Mouse (Mus musculus) CD8-positive naive resting alpha-beta T cell, adult 2 months (primary cell): Measurements from ENCODE around the gene Acvr2b.

Experiments
- DNase-seq, 2 experiments: peaks; one replicate each; pipeline ENCODE4 v3.0.0; 2022; ENCODE audit warnings: low read depth in 2 of 2, low spot score in 2 of 2

Acvr2b gene

GRCm38 (mm10) chr9:119407884-119408283, 6.0 kb downstream of the Acvr2b start:
- DNase-seq = no peak

- DNase-seq = no peak
Observed at GRCm38 (mm10) chr9:119408898-119409664, 7.2 kb downstream of the Acvr2b start.

GRCm38 (mm10) chr9:119409864-119410263, 7.9 kb downstream of the Acvr2b start:
- no peak for DNase-seq

GRCm38 (mm10) chr9:119418025-119418424, 16.1 kb downstream of the Acvr2b start:
- no peak for DNase-seq

GRCm38 (mm10) chr9:119419852-119420438, 18.0 kb downstream of the Acvr2b start:
- no peak for DNase-seq

- no peak for DNase-seq
Observed at GRCm38 (mm10) chr9:119425217-119425975, 23.5 kb downstream of the Acvr2b start.

- DNase-seq = no peak
Observed at GRCm38 (mm10) chr9:119425976-119426415, 24.1 kb downstream of the Acvr2b start.

- no peak for DNase-seq
Observed at GRCm38 (mm10) chr9:119426483-119426882, 24.6 kb downstream of the Acvr2b start.

- peak in 1 of 2 experiments; percentile 19 for DNase-seq
Observed at GRCm38 (mm10) chr9:119430311-119430710, 28.4 kb downstream of the Acvr2b start.

- no peak for DNase-seq
Observed at GRCm38 (mm10) chr9:119435855-119436254, 33.9 kb downstream of the Acvr2b start.

GRCm38 (mm10) chr9:119438065-119438464, 36.1 kb downstream of the Acvr2b start:
- no peak for DNase-seq

GRCm38 (mm10) chr9:119438498-119439000, 36.6 kb downstream of the Acvr2b start:
- DNase-seq = no peak

GRCm38 (mm10) chr9:119444738-119445429, 43.0 kb downstream of the Acvr2b start, which contains the start of gene Exog:
Exog (plus strand) TSS chr9:119444943.
- DNase-seq = peak; percentile 89

GRCm38 (mm10) chr9:119445737-119446136, 43.8 kb downstream of the Acvr2b start:
- DNase-seq = no peak

GRCm38 (mm10) chr9:119455967-119456366, 54.0 kb downstream of the Acvr2b start:
- no peak for DNase-seq

- no peak for DNase-seq
Observed at GRCm38 (mm10) chr9:119457122-119457521, 55.2 kb downstream of the Acvr2b start.

GRCm38 (mm10) chr9:119460410-119460809, 58.5 kb downstream of the Acvr2b start:
- peak in 1 of 2 experiments; percentile 44 for DNase-seq

GRCm38 (mm10) chr9:119465056-119465455, 63.1 kb downstream of the Acvr2b start:
- no peak for DNase-seq

GRCm38 (mm10) chr9:119465595-119465994, 63.7 kb downstream of the Acvr2b start:
- DNase-seq = no peak

GRCm38 (mm10) chr9:119469691-119470353, 67.9 kb downstream of the Acvr2b start:
- DNase-seq = no peak
